Mouse (Mus musculus) cerebellum, adult 2 months (tissue): ENCODE measurements around the gene Mt2. TPM values are rescaled to one million over a fixed set of nuclear protein-coding genes. Genes with fewer than 3 reads are reported as not detected.
"Not testable (repeated sequence)": the region's sequence is repeated elsewhere in the genome, so short reads cannot be mapped to it uniquely, and the experiment has no call there.

Experiments
- DNase-seq, 2 experiments: peaks; one replicate each; pipeline ENCODE4 v3.0.0; 2021
- H3K27ac ChIP-seq: fragments of 200-500 bp; 2 replicates; pipeline ENCODE4 v1.5.1; 2012; ENCODE audit warnings: low read length, control low read depth, inconsistent platforms; ENCODE audit not compliant: insufficient read depth
- H3K27me3 ChIP-seq: fragments of 200-500 bp; 2 replicates; pipeline ENCODE4 v1.6.1; 2012; ENCODE audit warnings: inconsistent platforms, mild to moderate bottlenecking, low read length, moderate library complexity; ENCODE audit not compliant: control insufficient read depth, insufficient read depth
- H3K4me1 ChIP-seq: fragments of 200-500 bp; 2 replicates; pipeline ENCODE4 v1.6.1; 2011; ENCODE audit warnings: low read length; ENCODE audit not compliant: control insufficient read depth, insufficient read depth
- H3K4me3 ChIP-seq: fragments of 200-500 bp; replicated peaks from 2 replicates; pipeline ENCODE3; 2011; ENCODE audit warnings: mild to moderate bottlenecking, low read depth, low read length, control low read depth; ENCODE audit not compliant: insufficient read depth
- CTCF ChIP-seq: fragments of 200-500 bp; IDR thresholded peaks from 2 replicates; pipeline ENCODE4 v1.5.1; 2011; ENCODE audit warnings: low read depth, mild to moderate bottlenecking, control low read depth, low read length, moderate library complexity, borderline replicate concordance; ENCODE audit not compliant: insufficient read depth
- POLR2A ChIP-seq: fragments of 200-500 bp; IDR thresholded peaks from 2 replicates; pipeline ENCODE4 v1.6.1; 2011; ENCODE audit warnings: low read length, control low read depth, borderline replicate concordance; ENCODE audit not compliant: insufficient read depth
- WGBS: fragments of 180-500 bp; shearing (Covaris S2); methylation state at CpG from one replicate; pipeline ENCODE4 v1.1.7; 2018; 5-methylcytosine and 5-hydroxymethylcytosine counted together
- polyA plus RNA-seq: library from polyadenylated mRNA; depleted of rRNA; stranded (reverse); fragments of >200 nt; gene quantifications from 2 replicates; pipeline ENCODE4 v1.2.3, GENCODE M21; 2012

Mt2 gene
- polyA plus RNA-seq, 1 experiment: 579 TPM

GRCm38 (mm10) chr8:94154537-94154936, 17.9 kb upstream of the Mt2 start:
- TF ChIP-seq POLR2A: no peak
- no peak for TF ChIP-seq CTCF
- peaks cover 2% of the 10 kb centered on the region; the same call in 1 of the 2 replicates for H3K4me1 ChIP-seq
- 74% methylated on average over 6 of the region's 6 CpGs for WGBS
- H3K27me3 ChIP-seq: no peaks in the 10 kb centered on the region
- H3K27ac ChIP-seq: 0 out of 2 replicates have a peak overlapping the region, but pooled peaks have one; percentile 74
- H3K4me3 ChIP-seq: no peak overlapping the region
- peak in 1 of 2 experiments; percentile 41 for DNase-seq

- H3K27me3 ChIP-seq: no peaks in the 10 kb centered on the region
- WGBS: 73% methylated on average over 4 of the region's 4 CpGs
- H3K27ac ChIP-seq: no peak overlapping the region
- no peak overlapping the region for H3K4me3 ChIP-seq
- DNase-seq: no peak
- H3K4me1 ChIP-seq: peaks cover 2% of the 10 kb centered on the region; the same call in 1 of the 2 replicates
- TF ChIP-seq POLR2A (no peak), CTCF (no peak)
These were observed 16.4 kb upstream of the Mt2 start for GRCm38 (mm10) chr8:94156092-94156491.

GRCm38 (mm10) chr8:94165772-94166171, 6.7 kb upstream of the Mt2 start:
- H3K27me3 ChIP-seq, DNase-seq, H3K4me3 ChIP-seq, H3K27ac ChIP-seq, H3K4me1 ChIP-seq: not testable (repeated sequence)
- WGBS: 74% methylated on average over 8 of the region's 8 CpGs

- Histone ChIP-seq H3K27me3 (no peaks in the 10 kb centered on the region), H3K27ac (no peak overlapping the region), H3K4me1 (peaks cover 4% of the 10 kb centered on the region; the same call in 1 of the 2 replicates), H3K4me3 (peak overlapping the region; percentile 7)
- peak; percentile 82 to 95 for DNase-seq
- TF ChIP-seq CTCF: peak; percentile 93
- TF ChIP-seq POLR2A: no peak
- WGBS: 1% methylated on average over 6 of the region's 6 CpGs
These were observed 5.2 kb upstream of the Mt2 start for GRCm38 (mm10) chr8:94167244-94167643.

- H3K27me3 ChIP-seq: no peaks in the 10 kb centered on the region
- WGBS: 92% methylated on average over 5 of the region's 5 CpGs
- TF ChIP-seq CTCF: no peak
- TF ChIP-seq POLR2A: no peak
These were observed 2.9 kb upstream of the Mt2 start for GRCm38 (mm10) chr8:94169547-94169946.

GRCm38 (mm10) chr8:94171321-94171755, 1.1 kb upstream of the Mt2 start:
- peak in 1 of 2 experiments; percentile 49 for DNase-seq

More at GRCm38 (mm10) chr8:94169547-94169946, 2.9 kb upstream of the Mt2 start:
- Histone ChIP-seq H3K4me1 (peaks cover 4% of the 10 kb centered on the region), H3K27ac (no peak overlapping the region), H3K4me3 (no peak overlapping the region)
- DNase-seq: no peak

GRCm38 (mm10) chr8:94172809-94173732, 607 bp downstream of the Mt2 start:
- Histone ChIP-seq H3K4me1 (peaks cover 4% of the 10 kb centered on the region), H3K27me3 (no peaks in the 10 kb centered on the region), H3K4me3 (peak overlapping the region; percentile 54), H3K27ac (peak overlapping the region; percentile 0; the same call in 1 of the 2 replicates)
- 6% methylated on average over 39 of the region's 39 CpGs for whole genome bisulfite sequencing
- TF ChIP-seq POLR2A (0 out of 2 replicates have a peak, but pooled peaks have one; percentile 8), CTCF (no peak)
- DNase-seq: peak in 1 of 2 experiments; percentile 26

More at GRCm38 (mm10) chr8:94171321-94171755, 1.1 kb upstream of the Mt2 start:
- no peaks in the 10 kb centered on the region for H3K27me3 ChIP-seq
- no peak overlapping the region for H3K4me3 ChIP-seq
- H3K4me1 ChIP-seq: peaks cover 4% of the 10 kb centered on the region
- no peak for TF ChIP-seq POLR2A
- TF ChIP-seq CTCF: no peak
- no peak overlapping the region for H3K27ac ChIP-seq
- WGBS: 31% methylated on average over 10 of the region's 10 CpGs

- peak overlapping the region; percentile 54 for H3K4me3 ChIP-seq
- TF ChIP-seq POLR2A (0 out of 2 replicates have a peak, but pooled peaks have one; percentile 1), CTCF (no peak)
- 76% methylated on average over 11 of the region's 11 CpGs for WGBS
- H3K27ac ChIP-seq: no peak overlapping the region
- no peak for DNase-seq
- H3K4me1 ChIP-seq: peaks cover 4% of the 10 kb centered on the region
- H3K27me3 ChIP-seq: no peaks in the 10 kb centered on the region
These were observed 1.5 kb downstream of the Mt2 start for GRCm38 (mm10) chr8:94173848-94174403.
